Mouse (Mus musculus): ENCODE measurements around the gene Tspan3.

The Tspan3 gene

DNA sequence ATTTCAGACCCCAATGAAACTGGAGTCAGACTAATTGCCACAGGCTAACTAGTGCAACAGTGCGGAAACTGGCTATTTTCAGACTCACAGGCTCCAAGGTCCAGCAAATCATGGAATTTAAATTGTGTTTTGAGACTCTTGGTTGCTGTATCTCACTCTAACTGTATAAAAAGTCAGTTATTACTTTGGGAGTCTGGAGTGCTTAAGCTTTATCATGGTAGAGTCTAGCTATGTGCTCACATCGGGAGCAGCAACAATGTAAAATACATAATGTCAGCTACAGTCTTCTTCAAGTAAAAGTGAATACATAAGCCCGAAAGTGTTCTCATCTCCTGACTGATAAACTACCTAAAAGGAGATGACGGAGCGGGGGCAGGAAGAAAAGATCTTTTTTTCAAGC is 10.7 kb downstream of the Tspan3 start:
- no peak for DNase-seq

DNA sequence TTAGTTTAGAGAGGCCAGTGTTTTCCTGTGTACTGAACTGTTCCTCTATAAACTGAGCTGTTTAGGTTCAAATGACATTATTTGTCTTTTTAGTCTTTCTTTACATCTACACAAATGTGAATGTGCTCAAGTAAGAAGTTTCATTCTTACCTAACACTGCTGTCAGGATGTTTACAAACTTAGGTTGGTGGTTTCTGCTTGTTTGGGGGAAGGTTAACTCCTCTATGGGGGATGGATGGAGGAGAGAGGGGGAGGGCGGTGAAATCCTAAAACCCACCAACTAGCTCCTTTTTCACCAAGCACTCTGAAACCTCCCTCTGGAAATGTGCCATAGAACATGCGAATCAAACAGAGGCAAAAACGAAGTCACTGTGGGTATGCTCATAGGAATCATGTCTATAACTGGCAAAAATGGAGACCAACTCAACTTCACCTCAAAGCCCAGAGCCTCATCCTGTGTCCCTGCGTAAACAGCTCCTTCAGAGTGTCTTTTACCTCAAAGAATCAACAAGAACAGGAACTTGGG is 12.7 kb downstream of the Tspan3 start:
- DNase-seq = no peak

DNA sequence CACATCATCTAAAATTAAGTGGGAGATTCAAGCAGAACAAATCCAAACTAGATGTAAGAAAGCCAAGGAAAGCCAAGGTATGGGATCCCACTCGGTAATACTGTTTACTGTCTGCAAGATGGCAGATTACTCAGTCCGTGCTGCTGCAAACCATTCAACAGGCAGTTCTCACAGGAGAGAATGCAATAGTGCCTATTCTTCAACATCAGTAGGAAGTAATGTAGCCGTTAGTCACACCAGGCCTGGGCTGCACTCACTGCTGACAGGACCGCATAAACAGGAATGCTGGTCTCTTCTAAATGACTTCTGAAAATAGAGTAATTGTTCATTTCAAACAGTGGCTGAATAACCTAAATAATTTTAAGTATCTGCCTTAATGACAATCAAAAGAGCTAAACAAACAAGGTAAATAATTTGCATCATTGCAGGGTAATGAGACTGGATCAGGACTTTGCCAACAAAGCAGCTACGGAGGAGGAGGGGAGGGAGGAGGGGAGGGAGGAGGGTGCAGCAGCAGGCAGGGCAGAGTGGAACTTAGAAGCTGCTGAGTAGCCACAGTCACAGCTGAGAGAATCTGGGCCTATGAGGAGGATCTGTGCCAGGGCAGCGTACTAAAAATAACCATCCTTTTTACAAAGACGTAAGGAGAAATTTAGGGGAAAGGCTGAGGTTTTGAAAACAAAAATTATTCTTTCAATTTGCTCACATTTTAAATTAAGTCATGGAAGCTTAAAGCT is 13.4 kb downstream of the Tspan3 start:
- no peak for DNase-seq

DNA sequence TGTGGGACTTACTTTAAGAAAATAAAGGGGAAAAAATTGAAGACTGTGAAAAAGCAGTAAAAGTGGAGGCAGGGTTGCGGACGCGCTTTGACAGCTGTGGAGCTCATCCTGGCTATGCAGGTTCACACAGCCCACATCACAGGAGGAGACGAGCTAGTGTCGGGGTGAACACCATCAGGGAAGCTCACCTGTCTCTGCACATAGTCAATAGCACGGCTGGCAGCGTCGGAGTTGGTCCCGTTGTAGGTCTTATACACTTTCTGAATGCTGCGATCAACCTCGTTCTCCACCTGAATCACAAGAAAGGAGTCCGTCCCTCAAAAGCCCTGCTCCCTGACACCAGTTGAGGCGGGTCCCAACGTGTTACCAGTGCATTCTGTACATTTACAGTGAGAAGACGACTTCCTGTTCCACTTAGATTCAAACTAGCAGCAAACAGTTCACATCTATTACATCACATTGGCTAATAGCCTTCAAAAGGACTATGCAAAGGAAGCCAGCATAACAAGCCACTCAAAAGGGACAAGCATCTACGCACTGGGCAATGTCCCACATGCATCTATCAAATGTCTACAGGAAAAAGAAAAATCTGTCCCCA is 18.9 kb downstream of the Tspan3 start:
- DNase-seq = peak; percentile 20 to 52

DNA sequence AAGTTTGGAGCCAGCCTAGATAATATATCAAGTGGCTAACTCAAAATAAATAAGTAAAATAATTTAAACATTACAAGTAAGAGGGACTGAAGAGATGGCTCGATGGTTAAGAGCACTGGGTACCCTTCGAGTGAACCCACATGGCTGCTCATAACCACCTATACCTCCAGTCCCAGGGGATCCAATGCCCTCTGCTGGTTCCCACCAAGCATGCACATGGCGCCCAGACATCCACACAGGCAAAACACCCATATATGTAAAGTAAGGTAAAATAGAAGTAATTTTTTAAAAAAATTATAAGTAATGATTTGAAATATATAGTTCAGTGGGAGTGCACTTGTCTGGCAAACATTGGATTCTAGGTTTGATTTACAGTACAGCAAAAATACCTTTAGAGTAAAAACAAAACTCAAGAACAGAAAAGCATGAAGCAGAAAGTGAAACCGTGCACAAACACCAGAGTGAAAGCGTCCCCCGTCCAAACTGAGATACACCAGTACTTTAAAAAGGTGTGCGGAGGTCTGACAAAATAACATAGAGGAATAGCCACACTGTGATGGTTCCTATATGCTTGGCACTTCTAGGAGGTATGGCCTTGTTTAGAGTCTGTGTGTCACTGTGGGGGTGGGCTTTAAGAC is 20.8 kb downstream of the Tspan3 start:
- no peak for DNase-seq

DNA sequence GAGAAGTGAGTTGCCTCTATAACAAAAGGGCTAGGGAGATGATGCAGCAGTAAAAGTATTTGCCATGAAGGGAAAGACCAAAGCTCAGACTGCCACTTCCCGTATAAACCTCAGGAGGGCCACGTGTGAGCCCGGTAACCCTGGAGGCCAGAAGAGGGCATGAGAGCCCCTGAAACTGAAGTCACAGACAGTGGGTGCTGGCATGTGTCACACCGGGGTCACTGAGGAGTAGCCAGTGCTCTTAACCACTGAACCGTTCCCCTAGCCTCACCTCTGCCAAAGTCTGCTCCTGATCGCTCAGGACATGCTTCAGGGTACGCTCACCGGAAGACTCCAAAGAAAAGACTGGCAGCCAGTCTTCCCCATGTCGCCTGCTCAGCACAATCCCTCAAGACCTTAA is 23.5 kb downstream of the Tspan3 start:
- no peak for DNase-seq

DNA sequence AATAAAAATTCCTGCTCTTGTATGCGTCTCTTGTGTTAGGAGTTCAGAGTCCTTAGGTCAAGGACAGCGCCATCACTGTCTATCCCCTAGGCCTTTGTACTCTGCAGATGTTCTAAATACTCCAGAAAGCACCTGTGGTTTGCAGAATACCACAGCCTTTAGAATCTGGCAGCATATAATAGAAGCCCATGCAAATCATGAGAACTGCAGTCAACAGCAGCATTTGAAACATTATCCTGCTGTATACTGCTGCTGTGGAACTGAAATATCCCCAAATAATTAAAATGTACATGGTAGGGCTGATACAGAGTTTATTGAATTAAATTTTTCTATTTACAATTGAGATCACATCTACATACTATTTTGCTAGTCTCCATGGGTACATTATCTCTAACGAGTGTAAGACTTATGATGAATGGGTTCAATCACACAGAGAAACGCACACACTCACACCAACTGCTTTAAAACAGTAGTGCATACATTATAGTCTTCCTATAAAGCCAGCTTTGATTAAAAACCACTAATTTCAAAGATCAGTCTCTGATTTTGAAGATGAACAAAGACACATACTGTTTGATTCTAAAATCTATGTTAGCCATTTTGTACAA is 29.6 kb downstream of the Tspan3 start:
- DNase-seq = no peak

DNA sequence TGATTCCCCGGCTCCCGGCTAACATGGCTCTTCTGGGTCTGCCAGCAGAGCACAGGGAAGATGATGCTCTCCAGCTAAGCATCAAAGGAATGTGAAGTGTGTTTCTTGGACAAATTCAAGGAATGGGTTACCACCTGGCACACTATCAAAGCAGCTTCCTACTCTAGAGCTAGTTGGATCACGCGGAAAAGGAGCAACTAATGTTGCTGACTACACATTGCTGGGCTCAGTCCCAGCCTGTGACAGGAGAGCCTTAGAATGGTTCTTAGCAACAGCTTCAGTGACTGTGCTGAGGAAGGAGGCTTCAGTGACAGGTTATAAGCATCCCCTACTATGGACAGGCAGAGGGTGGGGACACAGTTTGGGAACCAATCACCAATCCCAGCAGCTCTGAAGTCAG is 30.7 kb downstream of the Tspan3 start:
- DNase-seq = no peak

DNA sequence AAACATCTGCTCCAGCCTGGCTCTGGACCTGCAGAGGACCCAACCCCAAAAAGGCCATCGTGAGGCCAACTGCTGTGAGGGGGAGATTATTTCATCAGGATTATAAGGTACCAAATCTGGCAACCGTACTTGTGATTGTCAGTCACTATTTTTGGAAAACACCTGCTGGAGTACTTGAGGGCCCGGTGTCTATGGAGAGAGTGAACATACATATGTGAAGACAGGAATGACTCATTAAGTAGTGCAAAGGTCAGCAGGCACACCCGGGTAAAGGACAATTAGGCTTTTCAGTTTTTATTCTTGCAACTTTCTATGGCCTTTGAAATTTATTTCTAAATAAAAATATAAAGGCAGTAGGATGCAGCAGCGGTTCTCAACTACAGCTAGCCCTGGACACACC is 31.3 kb downstream of the Tspan3 start:
- no peak for DNase-seq

DNA sequence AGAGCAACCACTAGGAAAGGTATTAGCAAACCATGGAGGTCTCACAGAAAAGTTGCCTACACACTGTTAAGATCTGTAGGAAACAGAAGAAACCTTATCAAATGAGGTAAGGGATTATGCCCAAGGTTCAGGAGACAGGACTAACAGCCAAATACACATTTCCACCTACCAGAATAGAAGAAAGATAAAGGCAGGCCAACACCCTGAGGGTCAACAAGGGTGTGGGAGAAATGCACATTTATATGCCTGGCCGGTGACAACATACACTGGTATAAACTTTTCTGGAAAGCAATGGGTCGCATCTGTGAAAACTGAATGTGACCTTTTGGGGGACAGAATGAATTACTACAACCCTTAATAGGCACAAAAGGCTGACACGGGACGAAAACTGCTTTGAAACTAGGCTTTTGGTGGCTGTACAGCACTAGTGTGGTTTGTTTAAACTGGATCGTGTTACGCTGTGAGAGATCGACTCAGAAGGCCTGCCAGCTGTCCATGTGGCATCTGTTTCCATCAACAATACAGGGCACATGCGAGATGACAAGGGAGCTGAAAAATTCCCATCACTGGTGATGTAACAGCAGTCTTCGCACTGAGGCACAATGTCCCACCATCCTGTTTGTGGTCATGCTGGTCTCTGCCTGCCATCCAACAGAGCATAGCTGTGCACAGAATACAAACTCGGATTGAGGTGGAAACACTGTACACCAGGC is 33.3 kb downstream of the Tspan3 start:
- DNase-seq = no peak

DNA sequence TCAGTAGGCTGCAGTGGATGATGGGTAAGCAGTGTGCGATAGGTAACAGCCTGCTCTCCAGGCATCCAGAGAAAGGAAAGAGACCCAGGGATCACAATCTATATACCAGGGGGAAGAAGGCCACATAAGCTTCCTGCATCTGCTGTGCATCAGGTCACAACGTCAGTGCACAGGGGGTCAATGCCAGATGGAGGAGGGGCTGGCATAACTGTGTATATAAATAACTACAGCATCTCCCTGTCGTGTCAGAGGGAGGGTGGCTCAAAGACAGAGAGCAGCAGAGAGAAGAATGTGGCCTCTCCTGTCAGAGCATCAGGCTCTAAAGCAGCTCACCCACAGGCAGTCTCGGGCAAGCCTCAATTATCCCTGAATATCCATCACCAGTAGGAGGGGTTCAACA is 34.7 kb downstream of the Tspan3 start:
- DNase-seq = no peak

DNA sequence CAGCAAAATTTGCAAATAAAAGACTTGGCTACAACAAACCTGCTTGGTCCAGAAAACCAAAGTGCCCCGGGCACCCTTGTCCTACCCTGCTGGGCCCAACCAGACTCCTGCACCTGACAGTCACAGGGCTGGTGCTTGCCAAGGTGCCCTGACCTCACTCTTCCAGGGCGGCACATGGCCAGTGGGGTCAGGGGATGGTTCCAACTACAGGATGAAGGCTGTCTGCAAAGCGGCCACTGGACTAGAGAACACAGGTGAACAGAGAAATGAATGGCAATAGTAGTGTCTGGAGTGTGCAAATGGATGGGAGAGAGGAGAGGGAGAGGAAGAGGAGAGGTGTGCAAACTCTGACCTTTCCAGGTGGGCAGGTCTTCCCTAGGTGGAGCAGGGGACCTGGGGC is 35.3 kb downstream of the Tspan3 start:
- no peak for DNase-seq

DNA sequence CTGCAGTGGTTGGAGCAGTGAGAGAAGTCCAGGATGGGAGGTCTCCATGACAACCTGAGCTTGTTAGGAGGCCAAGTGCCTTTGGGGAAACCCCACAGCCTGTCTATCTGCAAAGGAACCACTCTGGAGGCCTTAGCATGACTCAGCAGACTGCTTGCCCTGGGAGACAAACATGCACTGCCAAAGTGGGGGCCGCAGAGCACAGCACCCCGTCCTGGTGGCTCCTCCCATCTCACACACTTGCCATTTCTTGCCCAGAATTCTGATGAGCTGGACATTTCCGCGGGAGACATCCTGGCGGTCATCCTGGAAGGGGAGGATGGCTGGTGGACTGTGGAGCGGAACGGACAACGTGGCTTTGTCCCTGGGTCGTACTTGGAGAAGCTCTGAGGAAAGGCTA is 36.9 kb downstream of the Tspan3 start:
- DNase-seq = no peak

DNA sequence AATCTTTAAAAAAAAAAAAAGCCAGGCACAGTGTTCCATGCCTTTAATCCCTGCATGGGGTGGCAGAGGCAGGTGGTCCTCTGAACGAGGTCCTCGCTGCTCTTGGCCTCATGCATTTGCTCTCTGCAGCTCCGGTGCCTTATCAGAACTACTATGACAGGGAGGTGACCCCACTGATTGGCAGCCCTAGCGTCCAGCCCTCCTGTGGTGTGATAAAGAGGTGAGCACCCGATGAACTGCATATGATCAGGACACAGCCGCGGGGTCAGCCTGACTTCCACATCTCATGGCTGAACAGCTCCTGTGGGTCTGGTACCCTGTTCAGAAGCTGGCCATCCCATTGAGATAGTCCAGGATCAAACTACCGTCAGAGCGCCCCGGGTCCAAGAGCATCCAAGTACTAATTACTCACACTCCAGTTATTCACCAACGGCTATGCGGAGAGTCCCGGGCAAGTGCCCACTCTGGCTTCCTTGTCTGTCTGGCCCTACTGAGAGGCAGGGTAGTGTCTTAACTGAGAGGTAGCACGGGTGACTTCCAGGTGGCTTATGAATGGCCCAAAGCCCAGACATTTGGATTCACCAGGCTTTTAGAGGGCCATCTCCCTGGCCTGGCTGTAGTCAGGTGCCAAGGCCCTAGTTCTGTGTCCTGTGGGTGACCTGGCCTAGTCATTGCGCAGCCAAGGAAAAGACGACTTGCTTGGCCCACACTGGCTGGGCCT is 38.7 kb downstream of the Tspan3 start:
- no peak for DNase-seq

DNA sequence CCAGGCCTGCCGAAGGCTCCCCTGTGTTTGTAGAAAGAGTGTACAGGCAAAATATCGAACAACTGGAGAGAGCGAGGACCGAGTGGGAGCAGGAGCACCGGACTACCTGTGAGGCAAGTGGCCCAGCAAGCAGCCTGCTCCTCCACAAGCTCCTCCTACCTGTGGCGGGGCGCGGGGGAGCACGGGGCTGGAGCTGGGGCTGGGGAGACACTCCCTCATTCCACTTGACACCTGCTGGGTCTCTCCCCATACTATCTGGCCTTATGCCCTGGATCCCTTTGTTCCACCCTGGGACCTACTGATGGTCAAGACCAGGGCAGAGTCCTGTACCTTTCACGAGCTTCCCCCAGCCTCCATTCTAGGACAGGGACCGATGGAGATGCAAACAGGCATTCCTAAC is 40.7 kb downstream of the Tspan3 start:
- no peak for DNase-seq

DNA sequence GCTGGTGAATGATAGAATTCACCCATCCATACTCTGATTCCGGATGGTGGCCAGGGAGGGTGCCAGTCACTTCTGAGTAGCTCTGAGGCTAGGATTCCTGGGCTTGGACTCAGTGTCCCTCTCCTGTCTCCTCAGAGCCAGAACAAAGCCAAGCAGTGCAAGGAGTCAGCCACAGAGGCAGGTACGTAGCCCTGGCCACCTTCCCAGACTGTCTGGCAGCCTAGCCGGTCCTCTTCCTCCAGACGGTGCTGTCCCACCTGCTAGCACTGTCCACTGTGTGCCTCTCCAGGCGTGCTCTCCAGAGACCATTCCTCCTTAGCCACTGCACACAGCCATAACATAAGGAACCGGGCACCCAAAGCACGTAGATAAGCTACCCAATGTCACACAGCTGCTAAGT is 41.7 kb downstream of the Tspan3 start:
- no peak for DNase-seq

DNA sequence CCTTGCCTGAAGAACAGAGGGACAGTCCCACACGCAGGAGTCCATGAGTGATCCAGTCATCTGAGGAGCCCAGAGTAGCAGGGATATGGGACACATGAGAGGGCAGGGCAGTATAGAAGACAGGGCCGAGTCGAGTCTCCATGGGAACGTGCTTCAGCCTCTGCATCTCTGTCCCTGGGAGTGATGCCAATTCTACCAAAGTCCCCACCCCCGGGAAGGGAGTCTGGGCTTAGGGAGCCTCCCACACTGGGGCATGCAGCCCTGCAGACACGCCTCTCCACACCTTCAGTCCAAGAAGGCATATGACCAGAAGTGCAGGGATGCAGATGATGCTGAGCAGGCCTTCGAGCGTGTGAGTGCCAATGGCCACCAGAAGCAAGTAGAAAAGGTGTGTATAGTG is 42.3 kb downstream of the Tspan3 start:
- no peak for DNase-seq

DNA sequence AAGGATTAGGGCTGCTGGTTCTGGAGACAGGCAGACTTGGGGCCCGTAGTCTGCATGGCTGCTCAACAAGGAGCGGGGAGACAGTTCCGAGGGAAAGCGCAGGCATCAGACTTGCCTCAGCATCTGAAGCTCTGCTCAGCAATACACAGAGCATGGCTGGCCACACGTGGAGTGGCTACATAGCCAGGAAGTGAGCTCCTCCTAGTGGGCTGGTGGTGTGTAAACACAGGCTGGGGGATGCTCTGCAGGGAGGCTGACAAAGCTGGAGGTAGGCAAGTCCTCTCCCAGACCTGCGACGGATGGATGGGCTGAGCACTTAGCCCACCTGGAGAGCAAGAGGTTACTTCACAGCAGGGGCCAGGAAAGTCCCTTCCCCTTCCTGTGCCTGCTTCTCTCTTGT is 44.2 kb downstream of the Tspan3 start:
- no peak for DNase-seq

DNA sequence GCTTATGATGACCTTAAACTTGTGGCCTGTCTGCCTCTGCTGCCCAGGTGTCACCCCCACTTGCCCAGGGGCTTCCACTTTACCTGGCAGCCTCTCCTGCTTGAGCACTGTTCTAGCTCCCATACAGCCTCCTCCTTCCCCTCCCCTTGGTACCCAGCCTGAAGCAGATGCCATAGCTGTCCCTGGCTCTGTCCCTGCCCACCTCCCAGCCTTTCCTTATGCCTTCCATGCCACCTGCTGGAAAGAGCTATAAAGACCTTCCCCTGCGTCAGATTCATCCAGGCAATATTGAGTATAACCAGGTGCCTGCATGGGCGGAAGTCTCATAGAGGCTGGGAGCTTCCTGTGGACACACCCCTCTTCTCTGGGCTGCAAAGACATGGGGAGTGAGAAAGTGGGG is 45.6 kb downstream of the Tspan3 start:
- DNase-seq = no peak

DNA sequence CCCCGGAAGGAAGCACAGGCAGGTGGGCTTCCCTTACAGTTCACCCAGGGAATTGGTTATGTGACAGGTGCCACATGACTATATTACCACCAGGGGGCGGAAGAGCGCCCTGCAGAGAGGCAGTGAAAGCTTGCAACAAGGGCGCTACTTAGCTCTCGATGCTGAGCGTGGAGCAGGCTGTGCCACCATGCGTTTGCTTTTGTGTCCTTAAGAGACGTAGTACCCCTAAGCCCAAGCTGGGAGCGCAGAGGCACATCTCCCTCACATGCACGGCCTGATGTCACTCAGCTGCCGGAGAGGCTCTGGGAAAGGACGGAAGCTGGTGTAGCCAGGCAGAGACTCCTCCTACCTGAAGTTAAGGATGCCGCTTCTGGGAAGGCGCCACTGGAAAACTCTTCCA is 46.7 kb downstream of the Tspan3 start:
- peak in 1 of 2 experiments; percentile 59 for DNase-seq

DNA sequence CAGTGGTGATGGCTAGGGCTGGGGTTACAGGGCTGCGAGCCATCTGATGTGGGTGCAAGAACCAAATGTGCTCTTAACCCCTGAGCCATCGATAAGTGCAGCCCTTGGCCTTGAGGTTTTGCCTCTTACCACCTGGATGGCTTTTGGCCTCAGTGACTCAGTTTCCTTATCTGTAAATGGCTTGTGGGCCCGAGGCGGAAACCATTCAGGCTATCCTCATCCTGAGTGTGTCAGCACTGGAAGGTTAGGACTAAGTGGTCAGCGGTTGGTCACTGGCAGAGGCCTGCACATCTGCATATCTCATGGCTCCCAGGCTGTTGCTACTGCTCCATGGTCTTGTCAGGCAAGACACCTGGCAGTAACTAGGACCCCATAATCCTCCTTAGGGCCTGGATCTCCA is 47.2 kb downstream of the Tspan3 start:
- DNase-seq = no peak

DNA sequence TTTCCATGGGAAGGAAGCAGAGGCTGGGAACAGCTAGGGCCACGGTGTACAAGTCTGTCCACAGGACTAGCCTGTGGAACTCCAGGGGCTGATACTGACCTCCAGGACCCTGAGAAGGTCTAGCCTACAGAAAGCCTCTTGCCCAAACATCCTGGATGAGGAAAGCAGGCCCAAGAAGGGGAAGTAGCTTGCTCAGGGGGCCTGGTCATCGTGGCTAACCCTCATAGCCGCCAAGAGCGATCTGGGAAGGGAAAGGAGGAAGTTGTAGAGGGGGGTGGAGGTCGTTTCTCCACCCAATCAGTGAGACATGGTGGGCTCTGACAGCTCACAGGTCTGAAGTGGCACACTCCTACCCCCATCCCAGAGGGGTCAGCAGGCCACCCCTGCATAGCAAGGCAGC is 57.1 kb downstream of the Tspan3 start:
- no peak for DNase-seq

Data from thymus, adult 18-20 months (tissue).